Mouse (Mus musculus) lung, postnatal 0 days (tissue): Measurements from ENCODE around the gene Klf12. TPM values are rescaled to one million over a fixed set of nuclear protein-coding genes. Genes with fewer than 3 reads are reported as not detected.

Source experiments
- ATAC-seq: fragments of 200-750 bp; cut with Nextera tagmentation; 2 replicates; pipeline ENCODE4 v1.8.0; 2017; ENCODE audit warnings: moderate library complexity
- DNase-seq: peaks from one replicate; pipeline ENCODE4 v3.0.0-alpha.2; 2016; ENCODE audit warnings: low spot score
- H3K27ac ChIP-seq: fragments of 300-500 bp; sonication (generic); 2 replicates; pipeline ENCODE4 v1.5.1; 2014; ENCODE audit warnings: antibody characterized with exemption, mild to moderate bottlenecking, low read length, mixed read lengths
- H3K27me3 ChIP-seq: fragments of 300-500 bp; sonication (generic); replicated peaks from 2 replicates; pipeline ENCODE4 v1.6.1; 2014; ENCODE audit warnings: low read length, mixed read lengths; ENCODE audit not compliant: insufficient read depth
- H3K36me3 ChIP-seq: fragments of 300-500 bp; sonication (generic); 2 replicates; pipeline ENCODE4 v1.6.1; 2014; ENCODE audit warnings: low read length, mixed read lengths; ENCODE audit not compliant: insufficient read depth
- H3K4me1 ChIP-seq: fragments of 300-500 bp; sonication (generic); 2 replicates; pipeline ENCODE4 v1.6.1; 2014; ENCODE audit warnings: antibody characterized with exemption, low read depth, low read length, mixed read lengths; ENCODE audit not compliant: insufficient read depth
- H3K4me2 ChIP-seq: fragments of 300-500 bp; sonication (generic); replicated peaks from 2 replicates; pipeline ENCODE4 v1.6.1; 2014; ENCODE audit warnings: low read depth, mild to moderate bottlenecking, low read length, moderate library complexity, mixed read lengths
- H3K4me3 ChIP-seq: fragments of 300-500 bp; sonication (generic); 2 replicates; pipeline ENCODE4 v1.5.1; 2014; ENCODE audit warnings: low read depth, low read length
- H3K9ac ChIP-seq: fragments of 300-500 bp; sonication (generic); replicated peaks from 2 replicates; pipeline ENCODE4 v1.6.1; 2014; ENCODE audit warnings: low read depth, mild to moderate bottlenecking
- H3K9me3 ChIP-seq: fragments of 300-500 bp; sonication (generic); 2 replicates; pipeline ENCODE4 v1.6.1; 2016; ENCODE audit warnings: low read length, mixed read lengths
- CTCF ChIP-seq: IDR thresholded peaks from 2 replicates; pipeline ENCODE4 v1.5.1; 2016; ENCODE audit warnings: antibody characterized with exemption, mild to moderate bottlenecking
- EP300 ChIP-seq: IDR thresholded peaks from 2 replicates; pipeline ENCODE4 v1.6.1; 2016; ENCODE audit warnings: antibody characterized with exemption, mild to moderate bottlenecking, control low read depth
- WGBS: fragments of 180-500 bp; shearing (Covaris S2); extraction: QIAGEN DNeasy Blood & Tissue Kit; methylation state at CpG from one replicate; pipeline ENCODE4 v1.1.7; 2014; 5-methylcytosine and 5-hydroxymethylcytosine counted together
- polyA plus RNA-seq: library from polyadenylated mRNA; unstranded; fragments of >200 nt; fragmentation: Nextera tagmentation; extraction: Ambion mirVana; gene quantifications from 2 replicates; pipeline ENCODE4 v1.2.1, GENCODE M21; 2015

Gene Klf12
- polyA plus RNA-seq, 1 experiment from 2014 or later = 5.2 TPM

DNA sequence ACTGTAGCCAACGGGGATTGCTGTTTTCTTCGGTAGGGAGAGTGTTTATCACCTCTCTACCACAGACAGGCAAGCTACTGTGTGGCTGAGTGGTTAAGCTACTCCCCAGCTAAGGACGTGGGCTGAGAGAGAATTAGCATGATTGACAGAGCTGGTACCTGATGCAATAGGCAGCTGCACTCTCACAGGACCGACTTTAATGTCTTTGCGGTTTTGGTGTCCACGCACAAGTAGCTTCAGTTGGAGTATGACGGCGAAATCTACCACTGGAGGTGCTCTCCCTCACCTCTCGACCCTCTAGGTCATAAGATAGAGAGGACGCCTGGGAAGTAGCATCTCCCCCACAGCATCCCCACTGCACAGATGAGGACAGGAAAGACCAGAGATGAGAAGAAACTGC, 178.9 kb downstream of the Klf12 start:
- Histone ChIP-seq H3K9me3 (no peaks in the 10 kb centered on the region), H3K4me1 (no peaks in the 10 kb centered on the region), H3K27ac (no peak overlapping the region), H3K27me3 (no peaks in the 10 kb centered on the region), H3K4me2 (no peak overlapping the region), H3K36me3 (no peaks in the 10 kb centered on the region), H3K9ac (no peak overlapping the region), H3K4me3 (no peak overlapping the region)
- 87% methylated on average over 10 of the region's 10 CpGs for WGBS
- DNase-seq (no peak), ATAC-seq (no peak)
- no peak for TF ChIP-seq CTCF
- TF ChIP-seq EP300 = no peak

- no peak for ATAC-seq
- no peak for DNase-seq
- Histone ChIP-seq H3K27ac (no peak overlapping the region), H3K9ac (no peak overlapping the region), H3K4me1 (no peaks in the 10 kb centered on the region), H3K9me3 (no peaks in the 10 kb centered on the region), H3K4me2 (no peak overlapping the region), H3K27me3 (no peaks in the 10 kb centered on the region), H3K36me3 (no peaks in the 10 kb centered on the region), H3K4me3 (no peak overlapping the region)
- TF ChIP-seq EP300 (no peak), CTCF (no peak)
- 85% methylated on average over 12 of the region's 12 CpGs for WGBS
These were observed 179.7 kb downstream of the Klf12 start for GRCm38 (mm10) chr14:100104818-100105217.

DNA sequence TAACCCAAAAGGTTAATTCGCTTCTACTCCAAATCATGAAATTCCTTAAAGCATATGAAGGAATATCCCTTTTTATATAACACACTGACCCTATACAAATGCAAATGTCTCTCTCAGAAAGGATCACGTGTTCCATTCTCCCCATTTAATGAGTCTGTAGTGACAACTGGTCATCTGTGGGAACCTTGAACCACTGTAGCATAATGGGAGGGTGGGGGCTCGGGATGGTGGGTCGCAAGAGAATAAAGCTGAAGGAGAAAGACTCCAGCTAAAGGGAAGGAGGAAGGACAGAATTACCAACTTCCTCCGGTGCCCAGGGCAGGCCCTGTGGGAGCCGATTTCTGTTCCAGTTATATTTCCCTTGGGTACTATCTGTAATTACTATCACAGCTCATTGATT, 180.7 kb downstream of the Klf12 start:
- no peak for ATAC-seq
- H3K27me3 ChIP-seq = no peaks in the 10 kb centered on the region
- DNase-seq = no peak
- WGBS = 91% methylated on average over 6 of the region's 6 CpGs
- H3K4me3 ChIP-seq = no peak overlapping the region
- TF ChIP-seq EP300 (no peak), CTCF (no peak)
- H3K9ac ChIP-seq = no peak overlapping the region
- H3K36me3 ChIP-seq = no peaks in the 10 kb centered on the region
- no peaks in the 10 kb centered on the region for H3K9me3 ChIP-seq
- no peak overlapping the region for H3K27ac ChIP-seq
- H3K4me2 ChIP-seq = no peak overlapping the region
- H3K4me1 ChIP-seq = no peaks in the 10 kb centered on the region

DNA sequence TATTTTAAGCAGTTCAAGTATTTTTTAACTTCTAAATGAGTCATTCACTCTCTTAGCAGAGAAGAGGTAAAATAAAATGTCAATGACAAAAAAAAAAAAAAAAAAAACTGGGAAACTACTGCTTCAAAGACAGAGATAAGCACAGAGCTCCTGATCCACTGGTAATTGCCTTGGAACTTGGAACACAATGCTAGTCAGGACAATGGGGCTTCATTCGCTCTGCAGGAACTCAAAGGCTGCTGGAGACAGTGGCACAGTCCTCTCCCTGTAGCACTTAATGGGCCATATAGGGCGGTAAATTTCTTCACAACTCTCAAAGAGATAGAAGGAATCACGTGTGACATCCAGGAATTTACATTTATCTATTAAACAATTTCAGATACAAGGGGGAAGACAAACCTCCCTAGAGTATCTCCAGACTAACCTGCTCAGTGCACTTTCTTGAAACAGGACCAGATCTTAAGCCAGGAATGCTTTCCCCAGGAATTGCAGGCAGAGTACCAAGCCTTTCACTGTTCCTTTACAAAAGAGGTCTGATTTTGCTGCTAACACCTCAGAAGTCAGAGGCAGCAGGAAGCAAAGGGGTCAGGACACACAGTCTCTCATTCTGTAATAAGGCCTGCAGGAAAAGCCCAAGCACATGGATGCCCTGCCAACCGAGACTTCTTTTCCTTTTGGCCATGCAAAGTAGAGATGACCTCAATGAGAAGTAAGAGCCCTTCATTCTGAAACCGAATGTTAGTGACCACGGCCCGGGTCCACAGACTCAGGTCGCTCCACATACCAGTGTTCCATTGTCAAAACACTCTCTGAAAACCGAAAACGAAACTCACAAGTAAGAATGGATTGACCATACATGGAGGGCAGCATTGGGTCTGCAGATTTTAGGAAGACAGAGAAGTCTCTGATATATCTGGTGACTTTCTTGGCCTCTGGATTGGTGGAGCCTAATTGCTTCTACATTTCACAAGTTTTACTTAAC, 187.0 kb downstream of the Klf12 start:
- no peak overlapping the region for H3K27ac ChIP-seq
- DNase-seq (no peak), ATAC-seq (no peak)
- no peak overlapping the region for H3K4me3 ChIP-seq
- H3K36me3 ChIP-seq = no peaks in the 10 kb centered on the region
- no peak overlapping the region for H3K9ac ChIP-seq
- WGBS = 80% methylated on average over 10 of the region's 10 CpGs
- no peak overlapping the region for H3K4me2 ChIP-seq
- H3K4me1 ChIP-seq = no peaks in the 10 kb centered on the region
- no peak for TF ChIP-seq EP300
- TF ChIP-seq CTCF = no peak
- H3K27me3 ChIP-seq = no peaks in the 10 kb centered on the region
- no peaks in the 10 kb centered on the region for H3K9me3 ChIP-seq

DNA sequence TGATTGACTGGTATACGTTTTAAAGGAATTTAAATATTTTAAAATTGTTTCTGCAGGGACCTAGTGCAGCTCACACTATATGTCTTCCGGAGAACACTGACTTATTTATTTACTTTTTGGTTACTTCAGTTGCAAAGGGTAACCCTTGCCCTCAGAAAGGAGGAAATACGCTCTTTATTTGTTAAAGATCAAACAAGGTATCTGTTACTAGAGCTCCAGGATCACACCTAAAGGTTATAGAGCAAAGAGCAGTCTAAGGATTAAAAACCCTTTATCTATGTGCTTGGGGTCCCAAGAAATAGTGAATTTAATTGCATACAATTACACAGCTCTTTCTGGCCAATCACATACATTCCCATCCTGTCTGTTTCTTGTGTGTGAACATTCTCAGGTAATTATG, 188.7 kb downstream of the Klf12 start:
- DNase-seq (no peak), ATAC-seq (no peak)
- Histone ChIP-seq H3K4me2 (no peak overlapping the region), H3K27me3 (no peaks in the 10 kb centered on the region), H3K4me1 (no peaks in the 10 kb centered on the region), H3K4me3 (no peak overlapping the region), H3K9me3 (no peaks in the 10 kb centered on the region), H3K9ac (no peak overlapping the region), H3K27ac (no peak overlapping the region), H3K36me3 (no peaks in the 10 kb centered on the region)
- no peak for TF ChIP-seq EP300
- no peak for TF ChIP-seq CTCF
- WGBS = 51% methylated on average over 3 of the region's 3 CpGs

DNA sequence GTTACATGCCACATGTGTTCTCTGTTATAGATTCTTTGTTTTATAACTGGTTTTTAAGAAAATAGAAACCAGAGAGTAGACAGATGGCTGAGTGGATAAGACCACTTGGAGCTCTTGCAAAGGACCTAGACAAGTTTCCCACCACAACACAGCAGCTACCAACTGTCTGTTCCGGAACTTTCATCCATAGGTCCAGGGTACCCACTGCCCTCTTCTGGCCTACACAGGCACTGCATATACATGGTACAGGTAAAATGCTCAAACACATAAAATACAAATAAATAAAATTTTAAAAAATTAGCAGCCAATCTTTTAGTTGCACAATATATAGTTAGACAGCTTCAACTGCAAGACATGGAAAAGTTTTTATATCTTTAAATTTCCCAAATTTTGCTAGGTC, 194.0 kb downstream of the Klf12 start:
- H3K27me3 ChIP-seq = no peaks in the 10 kb centered on the region
- H3K27ac ChIP-seq = no peak overlapping the region
- WGBS = 97% methylated on average over 1 of the region's 1 CpGs
- ATAC-seq (no peak), DNase-seq (no peak)
- no peak overlapping the region for H3K4me2 ChIP-seq
- TF ChIP-seq CTCF (peak; percentile 59), EP300 (no peak)
- no peaks in the 10 kb centered on the region for H3K9me3 ChIP-seq
- no peaks in the 10 kb centered on the region for H3K4me1 ChIP-seq
- H3K9ac ChIP-seq = no peak overlapping the region
- H3K36me3 ChIP-seq = no peaks in the 10 kb centered on the region
- H3K4me3 ChIP-seq = no peak overlapping the region
